Mouse (Mus musculus) thymus, postnatal 0 days (tissue): ENCODE data around the gene Six5. TPM values are rescaled to one million over a fixed set of nuclear protein-coding genes. Genes with fewer than 3 reads are reported as not detected.

Experiments
- DNase-seq: peaks from one replicate; pipeline ENCODE4 v3.0.0-alpha.2; 2015; ENCODE audit warnings: low spot score
- microRNA-seq: library from miRNA; unstranded; fragments of <30 nt; microRNA quantifications from one replicate; pipeline ENCODE4, GENCODE M21; 2016; ENCODE audit warnings: borderline number of aligned reads
- polyA plus RNA-seq: library from polyadenylated mRNA; unstranded; fragments of >200 nt; fragmentation: Nextera tagmentation; extraction: Ambion mirVana; gene quantifications from 2 replicates; pipeline ENCODE4 v1.2.1, GENCODE M21; 2015

The Six5 gene
- polyA plus RNA-seq, 1 experiment from 2014 or later = 1.2 TPM

- DNase-seq = no peak
Observed at GRCm38 (mm10) chr7:19147497-19148045, 53.2 kb downstream of the Six5 start.

Small RNA genes within 50 kb of the gene (microRNA-seq; reads per million reads assigned to microRNA genes)
- not detected for gene Mir3100

Other genes with a start within 250 kb of the Six5 start
- gene Pglyrp1, start 223.3 kb upstream of the Six5 start, polyA plus RNA-seq = 15.6 and 20.7 TPM in 2 replicates
- 29.1 and 31.7 TPM in 2 replicates for gene Ccdc61, start 184.2 kb upstream of the Six5 start, polyA plus RNA-seq
- 0.17 and 0.28 TPM in 2 replicates for gene Nova2, start 168.7 kb upstream of the Six5 start, polyA plus RNA-seq
- not detected in 2 replicates for gene Nanos2, start 107.2 kb upstream of the Six5 start, polyA plus RNA-seq
- 5.5 and 5.9 TPM in 2 replicates for gene Mypop, start 103.3 kb upstream of the Six5 start, polyA plus RNA-seq
- gene Irf2bp1, start 90.5 kb upstream of the Six5 start, polyA plus RNA-seq = 18.3 and 20.7 TPM in 2 replicates
- gene Foxa3, start 71.1 kb upstream of the Six5 start, polyA plus RNA-seq = 0.23 and 0.47 TPM in 2 replicates
- gene Sympk, start 70.2 kb upstream of the Six5 start, polyA plus RNA-seq = 18.5 and 19.6 TPM in 2 replicates
- not detected in 2 replicates for gene Rsph6a, start 39.9 kb upstream of the Six5 start, polyA plus RNA-seq
- gene Dmwd, start 18.4 kb upstream of the Six5 start, polyA plus RNA-seq = 4.3 and 5.0 TPM in 2 replicates
- 2.8 and 3.7 TPM in 2 replicates for gene Dmpk, start 10.7 kb upstream of the Six5 start, polyA plus RNA-seq
- 0.70 and 0.72 TPM in 2 replicates for gene Gm4969, start 23.8 kb downstream of the Six5 start, polyA plus RNA-seq
- 16.4 and 16.6 TPM in 2 replicates for gene Fbxo46, start 25.3 kb downstream of the Six5 start, polyA plus RNA-seq
- 10.1 and 11.5 TPM in 2 replicates for gene Qpctl, start 54.7 kb downstream of the Six5 start, polyA plus RNA-seq
- 154 and 164 TPM in 2 replicates for gene Snrpd2, start 55.1 kb downstream of the Six5 start, polyA plus RNA-seq
- gene Gipr, start 71.5 kb downstream of the Six5 start, polyA plus RNA-seq = 0.10 and 0.25 TPM in 2 replicates
- 5.7 and 6.1 TPM in 2 replicates for gene Eml2, start 81.8 kb downstream of the Six5 start, polyA plus RNA-seq
- gene Gpr4, start 117.9 kb downstream of the Six5 start, polyA plus RNA-seq = 0.69 and 0.80 TPM in 2 replicates
- gene Opa3, start 133.7 kb downstream of the Six5 start, polyA plus RNA-seq = 25.4 and 25.7 TPM in 2 replicates
- 74.3 and 75.3 TPM in 2 replicates for gene Vasp, start 177.2 kb downstream of the Six5 start, polyA plus RNA-seq
- gene Ppm1n, start 185.5 kb downstream of the Six5 start, polyA plus RNA-seq = 0.27 and 0.30 TPM in 2 replicates
- 1.6 and 2.2 TPM in 2 replicates for gene Rtn2, start 188.0 kb downstream of the Six5 start, polyA plus RNA-seq
- gene Fosb, start 215.5 kb downstream of the Six5 start, polyA plus RNA-seq = 0.19 and 0.21 TPM in 2 replicates